Mouse (Mus musculus): Measurements from ENCODE around the gene Pyroxd2.
"Not testable (repeated sequence)": the region's sequence is repeated elsewhere in the genome, so short reads cannot be mapped to it uniquely, and the experiment has no call there.

Pyroxd2 gene

GRCm38 (mm10) chr19:42689786-42690185 is 62.8 kb downstream of the Pyroxd2 start:
- no peak for DNase-seq (ENCODE audit: low spot score in 2 of 2)

GRCm38 (mm10) chr19:42689321-42689720 is 63.3 kb downstream of the Pyroxd2 start:
- DNase-seq (ENCODE audit: low spot score in 2 of 2) = peak; percentile 33 to 43

GRCm38 (mm10) chr19:42682776-42683175 is 69.8 kb downstream of the Pyroxd2 start:
- DNase-seq (ENCODE audit: low spot score in 2 of 2) = not testable (repeated sequence)

GRCm38 (mm10) chr19:42678191-42678590 is 74.4 kb downstream of the Pyroxd2 start:
- no peak for DNase-seq (ENCODE audit: low spot score in 2 of 2)

- DNase-seq (ENCODE audit: low spot score in 2 of 2) = no peak
Measured at GRCm38 (mm10) chr19:42677452-42677851, 75.1 kb downstream of the Pyroxd2 start.

- DNase-seq (ENCODE audit: low spot score in 2 of 2) = no peak
Measured at GRCm38 (mm10) chr19:42676931-42677330, 75.6 kb downstream of the Pyroxd2 start.
